Mouse (Mus musculus): Measurements from ENCODE around the gene Chst11. TPM values are rescaled to one million over a fixed set of nuclear protein-coding genes. Genes with fewer than 3 reads are reported as not detected.

Gene Chst11
- total and polyA plus RNA-seq, 2 experiments = 0.09 to 0.16 TPM

DNA sequence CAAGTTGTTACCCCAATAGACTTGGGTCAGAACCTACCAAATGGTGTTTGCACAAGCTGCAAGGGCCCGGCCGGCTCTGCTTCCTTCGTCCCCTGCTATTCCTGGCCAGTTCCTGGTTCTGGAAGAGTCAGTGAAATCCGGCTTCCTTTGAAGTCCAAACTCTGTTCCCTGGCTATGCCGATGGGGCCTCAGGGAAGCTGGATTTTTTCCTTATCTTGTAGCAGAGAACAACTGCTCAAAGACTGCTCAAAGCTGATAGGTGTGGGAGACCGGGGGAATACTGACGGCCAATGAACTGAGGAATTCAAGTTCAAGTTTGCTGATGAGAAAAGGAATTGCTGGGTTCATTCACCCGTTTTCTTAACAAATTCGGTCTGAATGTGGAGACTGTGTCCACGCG lies 13.7 kb upstream of the Chst11 start:
- no peak overlapping the region for H3K27ac ChIP-seq (replicated peaks; ENCODE audit: insufficient read depth, low read depth, low read length)
- no peaks in the 10 kb centered on the region for H3K4me1 ChIP-seq (ENCODE audit: control insufficient read depth, insufficient read depth, low read length)
- TF ChIP-seq POLR2A (IDR thresholded peaks at IDR 0.05; ENCODE audit: extremely low read depth, insufficient read depth, low read length) (no peak), CTCF (IDR thresholded peaks at IDR 0.05; ENCODE audit: low read depth, low read length) (no peak)
- H3K36me3 ChIP-seq (ENCODE audit: control insufficient read depth, insufficient read depth, low read length) = no peaks in the 10 kb centered on the region
- H3K4me3 ChIP-seq (ENCODE audit: insufficient read depth, low read depth, low read length) = no peak overlapping the region
- DNase-seq (ENCODE audit: extremely low read depth, low read depth, low spot score) = no peak
- H3K9ac ChIP-seq (ENCODE audit: low read depth, low read length) = no peak overlapping the region
- no peaks in the 10 kb centered on the region for H3K79me2 ChIP-seq (ENCODE audit: control insufficient read depth, insufficient read depth, low read length)
- no peaks in the 10 kb centered on the region for H3K27me3 ChIP-seq (ENCODE audit: control insufficient read depth, insufficient read depth, low read length)
- 56% methylated on average over 11 of the region's 11 CpGs for WGBS

DNA sequence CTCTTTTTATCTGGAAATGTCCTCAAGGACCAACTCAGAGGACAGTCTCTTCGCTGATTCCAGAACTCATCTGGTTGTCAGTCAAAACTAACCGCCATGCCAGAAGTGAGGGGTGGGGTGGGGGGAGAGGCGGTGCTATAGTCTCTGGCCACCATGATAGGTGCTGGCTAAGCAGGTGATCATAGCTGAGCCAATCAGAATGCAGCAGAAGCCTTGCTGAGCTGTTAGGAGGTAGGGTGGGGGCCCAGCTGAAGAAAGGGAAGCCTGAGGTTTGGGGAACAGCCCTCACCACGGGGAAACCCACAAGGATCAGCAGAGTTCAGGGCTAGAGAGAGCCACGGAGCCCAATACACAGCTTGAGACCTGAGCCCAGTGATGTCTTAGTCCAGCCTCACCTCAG lies 11.1 kb upstream of the Chst11 start:
- DNase-seq (ENCODE audit: extremely low read depth, low read depth, low spot score) = no peak
- TF ChIP-seq CTCF (IDR thresholded peaks at IDR 0.05; ENCODE audit: low read depth, low read length) = no peak
- no peak for TF ChIP-seq POLR2A (IDR thresholded peaks at IDR 0.05; ENCODE audit: extremely low read depth, insufficient read depth, low read length)
- H3K27me3 ChIP-seq (ENCODE audit: control insufficient read depth, insufficient read depth, low read length) = no peaks in the 10 kb centered on the region
- no peaks in the 10 kb centered on the region for H3K79me2 ChIP-seq (ENCODE audit: control insufficient read depth, insufficient read depth, low read length)
- no peak overlapping the region for H3K27ac ChIP-seq (replicated peaks; ENCODE audit: insufficient read depth, low read depth, low read length)
- WGBS = 80% methylated on average over 5 of the region's 5 CpGs
- no peaks in the 10 kb centered on the region for H3K4me1 ChIP-seq (ENCODE audit: control insufficient read depth, insufficient read depth, low read length)
- no peak overlapping the region for H3K4me3 ChIP-seq (ENCODE audit: insufficient read depth, low read depth, low read length)
- H3K9ac ChIP-seq (ENCODE audit: low read depth, low read length) = no peak overlapping the region
- H3K36me3 ChIP-seq (ENCODE audit: control insufficient read depth, insufficient read depth, low read length) = no peaks in the 10 kb centered on the region

DNA sequence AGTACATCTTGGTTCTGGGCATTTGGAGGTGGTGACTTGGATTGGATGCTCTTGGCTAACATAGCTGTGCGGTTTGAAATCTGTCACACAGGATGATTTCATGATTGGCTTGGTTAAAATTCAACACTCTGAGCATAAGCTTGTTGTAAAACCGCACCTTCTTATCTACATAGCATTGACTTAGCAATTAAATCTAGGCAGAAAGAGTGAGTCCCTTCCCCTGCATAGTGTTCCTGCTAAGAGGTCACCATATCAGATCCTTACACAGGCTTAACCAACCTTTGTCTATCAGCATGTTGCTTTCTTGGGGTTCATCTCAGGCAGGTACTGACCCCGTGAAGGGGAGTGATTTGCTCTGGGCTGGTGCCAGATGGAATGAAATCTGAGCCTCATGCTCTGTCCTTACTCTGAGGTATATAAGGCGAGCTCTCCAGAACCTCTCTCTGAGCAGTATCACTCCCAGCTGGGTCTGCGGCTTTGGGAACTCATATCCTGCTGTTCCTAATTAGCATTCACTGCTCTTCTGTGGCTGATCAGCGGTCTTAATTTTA lies 10.6 kb upstream of the Chst11 start:
- Histone ChIP-seq H3K4me1 (ENCODE audit: control insufficient read depth, insufficient read depth, low read length) (no peaks in the 10 kb centered on the region), H3K36me3 (ENCODE audit: control insufficient read depth, insufficient read depth, low read length) (no peaks in the 10 kb centered on the region), H3K4me3 (ENCODE audit: insufficient read depth, low read depth, low read length) (no peak overlapping the region), H3K9ac (ENCODE audit: low read depth, low read length) (no peak overlapping the region), H3K27me3 (ENCODE audit: control insufficient read depth, insufficient read depth, low read length) (no peaks in the 10 kb centered on the region), H3K27ac (replicated peaks; ENCODE audit: insufficient read depth, low read depth, low read length) (no peak overlapping the region), H3K79me2 (ENCODE audit: control insufficient read depth, insufficient read depth, low read length) (no peaks in the 10 kb centered on the region)
- TF ChIP-seq POLR2A (IDR thresholded peaks at IDR 0.05; ENCODE audit: extremely low read depth, insufficient read depth, low read length) (no peak), CTCF (IDR thresholded peaks at IDR 0.05; ENCODE audit: low read depth, low read length) (no peak)
- no peak for DNase-seq (ENCODE audit: extremely low read depth, low read depth, low spot score)
- WGBS = 72% methylated on average over 6 of the region's 6 CpGs

DNA sequence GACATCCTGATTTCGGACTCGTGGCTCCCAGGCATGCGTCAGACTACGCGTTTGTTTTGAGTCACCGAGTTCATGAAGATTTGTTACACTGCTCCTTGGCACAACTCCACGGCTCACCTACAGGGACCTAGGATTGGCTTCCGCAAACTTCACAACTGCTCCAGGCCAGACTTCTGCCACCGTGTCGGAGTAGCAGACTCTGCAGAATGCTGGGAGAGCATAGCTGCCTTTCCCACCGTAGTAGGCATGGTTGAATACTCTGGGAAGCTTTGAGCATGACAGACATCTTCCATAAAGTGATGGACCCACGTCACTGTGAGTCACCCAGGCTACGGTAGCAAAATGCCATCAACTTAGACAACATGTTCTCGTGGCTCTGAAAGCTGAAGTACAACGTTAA lies 9.5 kb upstream of the Chst11 start:
- no peak for TF ChIP-seq POLR2A (IDR thresholded peaks at IDR 0.05; ENCODE audit: extremely low read depth, insufficient read depth, low read length)
- TF ChIP-seq CTCF (IDR thresholded peaks at IDR 0.05; ENCODE audit: low read depth, low read length) = no peak
- Histone ChIP-seq H3K4me1 (ENCODE audit: control insufficient read depth, insufficient read depth, low read length) (no peaks in the 10 kb centered on the region), H3K4me3 (ENCODE audit: insufficient read depth, low read depth, low read length) (no peak overlapping the region), H3K27ac (replicated peaks; ENCODE audit: insufficient read depth, low read depth, low read length) (no peak overlapping the region), H3K27me3 (ENCODE audit: control insufficient read depth, insufficient read depth, low read length) (no peaks in the 10 kb centered on the region), H3K9ac (ENCODE audit: low read depth, low read length) (no peak overlapping the region), H3K79me2 (ENCODE audit: control insufficient read depth, insufficient read depth, low read length) (no peaks in the 10 kb centered on the region), H3K36me3 (ENCODE audit: control insufficient read depth, insufficient read depth, low read length) (no peaks in the 10 kb centered on the region)
- no peak for DNase-seq (ENCODE audit: extremely low read depth, low read depth, low spot score)
- WGBS = 91% methylated on average over 15 of the region's 15 CpGs

DNA sequence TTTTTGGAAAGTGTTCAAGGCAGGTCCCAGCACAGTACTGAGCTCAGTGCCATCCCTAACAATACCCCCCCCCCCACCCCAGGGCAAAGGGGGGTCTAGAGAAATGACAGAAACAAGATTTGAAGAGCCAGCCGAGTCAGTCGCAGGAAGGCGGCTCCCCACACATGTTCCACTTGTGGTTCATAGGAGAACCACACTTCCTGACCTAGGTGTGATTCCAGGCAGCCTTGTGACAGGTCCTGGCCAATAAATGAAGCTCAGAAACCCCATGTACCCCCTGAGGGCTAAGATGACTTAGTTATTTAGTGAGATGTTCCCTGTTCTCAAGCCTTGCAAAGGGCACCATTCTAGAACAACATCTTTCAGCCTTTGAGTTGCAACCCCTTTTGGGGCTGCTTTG lies 3.0 kb upstream of the Chst11 start:
- no peak overlapping the region for H3K27ac ChIP-seq (replicated peaks; ENCODE audit: insufficient read depth, low read depth, low read length)
- H3K27me3 ChIP-seq (ENCODE audit: control insufficient read depth, insufficient read depth, low read length) = peaks cover 20% of the 10 kb centered on the region
- H3K36me3 ChIP-seq (ENCODE audit: control insufficient read depth, insufficient read depth, low read length) = no peaks in the 10 kb centered on the region
- no peak for DNase-seq (ENCODE audit: extremely low read depth, low read depth, low spot score)
- no peaks in the 10 kb centered on the region for H3K79me2 ChIP-seq (ENCODE audit: control insufficient read depth, insufficient read depth, low read length)
- 76% methylated on average over 3 of the region's 3 CpGs for WGBS
- H3K4me3 ChIP-seq (ENCODE audit: insufficient read depth, low read depth, low read length) = no peak overlapping the region
- H3K9ac ChIP-seq (ENCODE audit: low read depth, low read length) = no peak overlapping the region
- peaks cover 3% of the 10 kb centered on the region; the same call in 1 of the 2 replicates for H3K4me1 ChIP-seq (ENCODE audit: control insufficient read depth, insufficient read depth, low read length)
- TF ChIP-seq CTCF (IDR thresholded peaks at IDR 0.05; ENCODE audit: low read depth, low read length) (no peak), POLR2A (IDR thresholded peaks at IDR 0.05; ENCODE audit: extremely low read depth, insufficient read depth, low read length) (no peak)

DNA sequence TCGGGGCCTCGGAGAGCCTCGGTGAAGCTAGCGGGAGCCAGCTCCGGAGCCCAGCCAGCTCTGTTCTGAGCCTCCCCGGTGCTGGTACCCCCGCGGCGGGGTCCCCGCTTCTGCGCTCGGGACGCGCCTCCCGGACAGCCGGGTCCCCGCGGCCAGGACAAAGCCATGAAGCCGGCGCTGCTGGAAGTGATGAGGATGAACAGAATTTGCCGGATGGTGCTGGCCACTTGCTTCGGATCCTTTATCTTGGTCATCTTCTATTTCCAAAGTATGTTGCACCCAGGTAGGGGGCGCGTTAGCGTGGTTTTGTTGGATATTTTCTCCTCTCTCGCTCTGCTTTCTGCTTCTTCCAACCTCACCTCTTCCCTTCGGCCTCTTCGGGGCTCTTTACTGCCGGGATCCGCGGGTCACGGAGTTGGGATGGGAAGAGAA lies 418 bp downstream of the Chst11 start:
- DNase-seq (ENCODE audit: extremely low read depth, low read depth, low spot score) = no peak
- Histone ChIP-seq H3K9ac (ENCODE audit: low read depth, low read length) (peak overlapping the region; percentile 51), H3K27ac (replicated peaks; ENCODE audit: insufficient read depth, low read depth, low read length) (no peak overlapping the region), H3K36me3 (ENCODE audit: control insufficient read depth, insufficient read depth, low read length) (no peaks in the 10 kb centered on the region), H3K79me2 (ENCODE audit: control insufficient read depth, insufficient read depth, low read length) (no peaks in the 10 kb centered on the region), H3K4me1 (ENCODE audit: control insufficient read depth, insufficient read depth, low read length) (peaks cover 3% of the 10 kb centered on the region; the same call in 1 of the 2 replicates), H3K4me3 (ENCODE audit: insufficient read depth, low read depth, low read length) (peak overlapping the region; percentile 53), H3K27me3 (ENCODE audit: control insufficient read depth, insufficient read depth, low read length) (peaks cover 20% of the 10 kb centered on the region)
- TF ChIP-seq POLR2A (IDR thresholded peaks at IDR 0.05; ENCODE audit: extremely low read depth, insufficient read depth, low read length) = no peak
- no peak for TF ChIP-seq CTCF (IDR thresholded peaks at IDR 0.05; ENCODE audit: low read depth, low read length)
- 2% methylated on average over 32 of the region's 32 CpGs for WGBS

Measured in liver, adult 2 months (tissue).